Mouse (Mus musculus): ENCODE measurements around the gene Snip1.

The Snip1 gene

DNA sequence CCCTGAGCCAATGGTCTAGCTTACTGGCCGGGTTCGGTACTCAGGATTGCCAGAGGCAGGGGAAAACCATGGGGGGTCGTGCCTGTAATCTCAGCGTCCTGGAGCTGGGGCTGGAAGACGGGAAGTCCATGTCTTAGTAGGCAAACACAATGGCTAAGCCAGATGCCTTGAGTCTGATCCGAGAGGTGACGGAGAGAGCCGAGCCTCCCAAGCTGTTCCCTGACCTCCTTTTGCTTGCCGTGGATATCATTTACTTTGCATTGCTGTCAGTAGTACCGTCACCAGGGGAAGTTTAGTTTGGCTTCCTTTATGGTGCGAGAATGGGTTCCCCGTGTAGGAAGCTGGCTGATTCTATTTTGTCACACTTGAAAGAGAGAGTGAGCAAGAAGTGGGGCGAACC, 34.9 kb downstream of the Snip1 start:
- no peak for DNase-seq

GRCm38 (mm10) chr4:125105354-125105753, 38.9 kb downstream of the Snip1 start:
- DNase-seq = no peak

- peak; percentile 80 for DNase-seq
Measured at GRCm38 (mm10) chr4:125114638-125115037, 48.2 kb downstream of the Snip1 start.

DNA sequence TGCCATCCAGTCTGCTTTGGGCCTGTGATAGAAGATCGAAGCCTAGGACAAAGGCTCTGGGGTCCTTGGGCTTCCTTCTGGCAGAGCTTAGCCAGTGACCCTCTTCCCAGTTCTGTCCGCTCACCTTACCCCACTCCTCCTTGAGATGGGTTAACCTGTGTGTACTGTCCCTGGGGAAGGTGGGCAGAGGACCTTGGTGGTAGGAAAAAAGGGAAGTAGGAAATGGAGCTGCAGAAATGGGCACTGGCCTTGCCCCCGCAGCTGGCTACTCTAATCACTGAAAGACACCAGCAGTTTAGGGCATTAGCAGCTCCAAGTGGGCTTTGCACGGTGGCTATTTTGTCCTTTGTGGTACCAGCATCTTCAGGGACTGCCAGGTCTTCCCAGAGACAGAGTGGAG, 48.6 kb downstream of the Snip1 start:
- no peak for DNase-seq

- peak; percentile 32 for DNase-seq
Measured at GRCm38 (mm10) chr4:125115710-125116089, 49.2 kb downstream of the Snip1 start.

DNA sequence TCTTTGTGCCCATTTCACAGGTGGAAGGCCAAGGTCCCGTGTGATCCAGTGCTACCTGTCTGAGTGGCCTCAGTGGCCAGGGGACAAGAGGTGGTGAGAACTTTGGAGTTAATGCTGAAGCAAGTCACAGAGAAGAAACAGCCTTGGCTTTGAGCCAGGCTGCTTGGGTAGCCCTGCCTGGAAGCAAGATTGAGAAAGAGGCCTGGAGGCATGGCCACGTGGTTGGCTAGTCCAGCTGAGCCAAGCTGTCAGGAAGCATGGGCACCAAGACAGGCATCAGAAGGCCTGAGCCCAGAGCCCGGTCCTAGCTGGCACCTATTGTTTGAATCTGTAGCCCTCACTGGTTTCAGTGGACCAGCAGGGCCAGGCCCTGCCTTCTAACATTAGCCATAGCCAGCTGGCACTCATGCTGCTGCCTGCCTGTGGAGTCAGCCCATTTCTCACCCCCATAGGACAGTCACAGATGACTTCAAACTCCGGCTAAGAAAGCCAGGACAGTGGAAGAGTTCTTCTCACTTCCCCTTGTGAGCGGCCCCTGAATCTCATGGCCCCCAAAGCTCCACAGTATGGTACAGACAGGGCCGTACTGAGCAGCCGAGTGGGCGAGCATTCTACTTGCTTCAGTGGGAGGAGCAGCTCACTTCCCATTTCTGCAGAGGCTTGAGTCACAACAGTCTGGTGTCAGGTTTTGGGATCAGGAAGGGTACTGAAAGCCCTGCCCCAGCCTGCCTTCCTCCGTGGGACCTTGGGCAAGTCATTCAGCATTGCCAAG, 49.8 kb downstream of the Snip1 start:
- DNase-seq = no peak

GRCm38 (mm10) chr4:125116929-125117328, 50.5 kb downstream of the Snip1 start:
- no peak for DNase-seq

GRCm38 (mm10) chr4:125117902-125118320, 51.4 kb downstream of the Snip1 start:
- DNase-seq = no peak

GRCm38 (mm10) chr4:125119070-125119469, 52.6 kb downstream of the Snip1 start:
- DNase-seq = peak; percentile 68

GRCm38 (mm10) chr4:125119721-125120120, 53.2 kb downstream of the Snip1 start:
- no peak for DNase-seq

GRCm38 (mm10) chr4:125122431-125123278, 56.2 kb downstream of the Snip1 start:
- no peak for DNase-seq

- DNase-seq = no peak
Measured at GRCm38 (mm10) chr4:125123279-125123671, 56.8 kb downstream of the Snip1 start.
